Mouse (Mus musculus) c-Kit-negative CD71-positive TER-119-positive erythroid progenitor cells, embryonic 14.5 days (primary cell): ENCODE results near the gene Ppp4r2.

ENCODE experiments used
- DNase-seq: peaks from one replicate; pipeline ENCODE4 v3.0.0-alpha.2; 2013; ENCODE audit warnings: low read depth, low spot score

Ppp4r2 gene

GRCm38 (mm10) chr6:100833355-100833754 is at the start of gene Ppp4r2:
Gene Ppp4r2, plus strand, starts transcription at chr6:100833622.
- peak; percentile 86 for DNase-seq

- no peak for DNase-seq
Observed at GRCm38 (mm10) chr6:100787726-100788125, 45.7 kb upstream of the Ppp4r2 start.

- no peak for DNase-seq
Observed at GRCm38 (mm10) chr6:100789161-100789560, 44.3 kb upstream of the Ppp4r2 start.

GRCm38 (mm10) chr6:100792055-100792659 is 41.3 kb upstream of the Ppp4r2 start:
- DNase-seq: no peak

GRCm38 (mm10) chr6:100792973-100793769 is 40.3 kb upstream of the Ppp4r2 start:
- no peak for DNase-seq

GRCm38 (mm10) chr6:100795797-100796196 is 37.6 kb upstream of the Ppp4r2 start:
- no peak for DNase-seq

GRCm38 (mm10) chr6:100799290-100799689 is 34.1 kb upstream of the Ppp4r2 start:
- DNase-seq: no peak

- no peak for DNase-seq
Observed at GRCm38 (mm10) chr6:100799766-100800165, 33.7 kb upstream of the Ppp4r2 start.

GRCm38 (mm10) chr6:100800497-100800955 is 32.9 kb upstream of the Ppp4r2 start:
- DNase-seq: no peak

GRCm38 (mm10) chr6:100802381-100803083 is 30.9 kb upstream of the Ppp4r2 start:
- DNase-seq: no peak

- no peak for DNase-seq
Observed at GRCm38 (mm10) chr6:100803250-100803649, 30.2 kb upstream of the Ppp4r2 start.

- DNase-seq: no peak
Observed at GRCm38 (mm10) chr6:100807187-100807586, 26.2 kb upstream of the Ppp4r2 start.

GRCm38 (mm10) chr6:100807746-100808145 is 25.7 kb upstream of the Ppp4r2 start:
- no peak for DNase-seq

GRCm38 (mm10) chr6:100808221-100808778 is 25.1 kb upstream of the Ppp4r2 start:
- no peak for DNase-seq

- DNase-seq: no peak
Observed at GRCm38 (mm10) chr6:100810117-100810516, 23.3 kb upstream of the Ppp4r2 start.

- no peak for DNase-seq
Observed at GRCm38 (mm10) chr6:100811731-100812130, 21.7 kb upstream of the Ppp4r2 start.

- no peak for DNase-seq
Observed at GRCm38 (mm10) chr6:100821367-100821766, 12.1 kb upstream of the Ppp4r2 start.

- DNase-seq: no peak
Observed at GRCm38 (mm10) chr6:100823356-100823755, 10.1 kb upstream of the Ppp4r2 start.

GRCm38 (mm10) chr6:100824381-100824965 is 8.9 kb upstream of the Ppp4r2 start:
- no peak for DNase-seq

- DNase-seq: no peak
Observed at GRCm38 (mm10) chr6:100826046-100826445, 7.4 kb upstream of the Ppp4r2 start.

GRCm38 (mm10) chr6:100828565-100828964 is 4.9 kb upstream of the Ppp4r2 start:
- DNase-seq: no peak

GRCm38 (mm10) chr6:100829770-100830169 is 3.7 kb upstream of the Ppp4r2 start:
- no peak for DNase-seq
